Mouse (Mus musculus): ENCODE measurements around the gene Bax.

GRCm38 (mm10) chr7:45461781-45462180 is 4.9 kb downstream of the Bax start:
- TF ChIP-seq CTCF (IDR thresholded peaks at IDR 0.05; ENCODE audit: low read depth): no peak
- no peak for TF ChIP-seq EP300 (IDR thresholded peaks at IDR 0.05; ENCODE audit: low read depth)
